Mouse (Mus musculus): ENCODE data around the gene Slc1a2.

- no peak for TF ChIP-seq POLR2A (IDR thresholded peaks at IDR 0.05; ENCODE audit: low read depth, low read length)
- TF ChIP-seq CTCF (conservative IDR thresholded peaks at IDR 0.05; ENCODE audit: insufficient read depth, insufficient read length, low read depth, low read length) = no peak
These were observed 20.3 kb upstream of the Slc1a2 start for GRCm38 (mm10) chr2:102638140-102638539.
